Mouse (Mus musculus): Measurements from ENCODE around the gene Glrb. TPM values are rescaled to one million over a fixed set of nuclear protein-coding genes. Genes with fewer than 3 reads are reported as not detected.
A peak's percentile ranks its signal among the peaks of the same experiment; 100 is the strongest.

Glrb gene
- polyA plus RNA-seq, 1 experiment, result 278 TPM

DNA sequence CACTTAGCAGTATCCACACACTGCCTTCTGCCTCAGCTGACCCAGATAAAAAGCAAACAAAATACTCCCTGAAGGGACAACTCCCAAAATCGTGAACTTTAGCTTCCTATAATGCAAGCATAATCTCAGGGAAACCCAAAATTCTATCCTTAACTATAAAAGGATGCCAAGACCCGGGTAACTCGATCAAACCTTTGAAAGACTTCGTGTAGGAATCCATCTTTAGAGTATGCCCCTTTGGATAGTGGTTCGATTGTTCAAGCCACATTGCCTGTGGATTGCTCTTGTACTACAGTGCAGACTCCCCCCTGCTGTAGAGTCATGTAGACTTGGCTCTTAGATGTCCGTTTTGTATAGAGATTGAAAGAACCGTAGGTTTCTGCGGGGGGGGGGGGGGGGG, 110.2 kb downstream of the Glrb start:
- Histone ChIP-seq H3K27ac (ENCODE audit: insufficient read depth, low read depth, low read length) (peak overlapping the region; percentile 96), H3K4me1 (ENCODE audit: control insufficient read depth, insufficient read depth, low read length) (no peaks in the 10 kb centered on the region), H3K4me3 (ENCODE audit: insufficient read depth, low read depth, low read length) (peak overlapping the region; percentile 64)
- TF ChIP-seq CTCF (IDR thresholded peaks at IDR 0.05; ENCODE audit: insufficient read depth, low read depth, low read length) (no peak), POLR2A (IDR thresholded peaks at IDR 0.05; ENCODE audit: insufficient read depth, low read depth, low read length) (no peak)
- 19% methylated on average over 8 of the region's 8 CpGs for WGBS

DNA sequence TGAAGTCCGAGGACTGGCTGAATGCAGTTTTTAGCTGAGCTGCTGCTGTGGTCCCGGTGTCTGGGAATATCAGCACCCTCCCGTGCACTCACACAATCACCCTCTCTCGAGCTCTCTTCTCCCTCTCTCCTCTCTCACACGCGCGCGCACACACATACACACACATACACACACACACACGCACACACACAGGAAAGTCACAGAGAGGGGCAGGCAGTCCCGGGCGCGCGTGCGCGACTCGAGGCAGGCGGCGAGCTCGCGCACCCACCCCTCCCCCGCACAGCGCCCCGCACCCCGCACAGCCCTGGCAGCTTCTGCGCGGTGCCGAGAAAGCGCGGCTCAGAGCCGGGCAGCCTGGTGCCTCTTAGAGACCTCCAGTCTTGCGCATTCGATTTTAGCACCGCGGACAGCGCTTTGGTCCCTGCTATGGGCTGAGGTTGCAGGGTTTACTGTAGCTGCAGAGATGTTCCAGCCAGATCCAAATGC, 110.8 kb downstream of the Glrb start, which contains the start of gene Gria2:
TSS of gene Gria2 (minus strand) at position 240 of the 486 bp plus-strand sequence.
- Histone ChIP-seq H3K4me1 (ENCODE audit: control insufficient read depth, insufficient read depth, low read length) (no peaks in the 10 kb centered on the region), H3K27ac (ENCODE audit: insufficient read depth, low read depth, low read length) (peak within 1 kb of the TSS; percentile 97), H3K4me3 (ENCODE audit: insufficient read depth, low read depth, low read length) (peak within 1 kb of the TSS; percentile 77)
- WGBS, result under 1% methylated on average over 35 of the region's 35 CpGs
- TF ChIP-seq CTCF (IDR thresholded peaks at IDR 0.05; ENCODE audit: insufficient read depth, low read depth, low read length) (no peak), POLR2A (IDR thresholded peaks at IDR 0.05; ENCODE audit: insufficient read depth, low read depth, low read length) (peak; percentile 74)

DNA sequence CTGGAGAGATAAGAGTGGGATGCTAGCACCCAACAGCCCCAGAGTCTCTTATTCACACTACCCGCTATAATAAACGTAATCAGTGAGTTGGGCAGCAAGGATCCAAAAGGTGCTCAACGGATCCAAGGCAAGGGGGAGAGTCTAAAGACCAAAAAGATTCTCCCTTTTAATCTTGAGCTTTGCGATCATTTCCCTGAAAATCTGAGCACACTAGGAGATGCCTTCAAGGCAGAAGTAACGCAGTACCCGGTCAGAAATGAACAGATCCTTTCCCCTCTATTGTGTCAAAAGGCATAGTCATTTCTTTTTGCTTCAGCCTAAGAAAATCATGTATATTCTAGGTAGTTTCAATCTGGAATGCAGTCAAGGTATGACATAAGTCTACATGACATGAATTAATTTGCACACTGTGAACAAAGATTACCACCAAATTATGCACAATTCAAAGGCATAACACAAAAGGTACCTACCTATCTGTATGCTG, 111.6 kb downstream of the Glrb start:
- H3K4me1 ChIP-seq (ENCODE audit: control insufficient read depth, insufficient read depth, low read length), result no peaks in the 10 kb centered on the region
- 4% methylated on average over 6 of the region's 6 CpGs for WGBS
- peak overlapping the region; percentile 77 for H3K4me3 ChIP-seq (ENCODE audit: insufficient read depth, low read depth, low read length)
- peak overlapping the region; percentile 97 for H3K27ac ChIP-seq (ENCODE audit: insufficient read depth, low read depth, low read length)
- TF ChIP-seq CTCF (IDR thresholded peaks at IDR 0.05; ENCODE audit: insufficient read depth, low read depth, low read length) (no peak), POLR2A (IDR thresholded peaks at IDR 0.05; ENCODE audit: insufficient read depth, low read depth, low read length) (no peak)

DNA sequence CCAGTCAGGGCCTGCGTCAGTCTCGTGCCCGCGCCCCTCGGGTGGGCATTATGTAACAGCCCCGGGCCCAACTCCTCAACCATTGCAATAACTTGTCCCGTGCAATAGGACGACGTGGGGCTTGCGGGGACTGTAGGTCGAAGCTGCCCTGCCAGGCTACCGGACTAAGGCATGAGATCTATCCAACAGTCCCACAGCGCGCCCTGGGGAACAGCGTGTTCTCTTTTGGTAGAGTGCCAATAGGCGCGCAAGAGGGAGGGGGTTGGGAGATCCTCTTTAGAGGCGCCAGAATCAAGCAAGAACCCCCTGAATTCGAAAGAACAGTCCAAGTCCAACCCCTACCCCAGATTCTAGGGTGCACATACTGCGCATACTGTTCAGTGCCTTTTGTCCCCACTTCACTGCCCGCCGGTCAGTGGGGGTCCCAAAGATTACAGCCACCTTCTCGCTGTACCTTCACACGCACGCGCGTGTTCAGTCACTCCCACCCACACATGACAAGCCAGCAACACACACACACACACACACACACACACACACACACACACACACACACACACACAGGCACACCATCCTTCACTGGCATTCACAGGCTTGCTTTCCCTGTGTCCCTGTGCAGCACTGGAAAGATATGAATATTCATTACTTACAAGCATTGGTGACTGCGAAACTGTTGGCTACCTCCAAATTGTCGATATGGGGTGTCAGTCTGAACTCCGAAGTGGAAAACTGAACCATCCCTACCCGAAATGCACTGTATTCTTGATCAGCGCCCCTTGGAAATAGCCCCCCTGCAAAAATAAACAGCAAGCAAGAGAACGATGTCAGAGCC, 112.2 kb downstream of the Glrb start:
- WGBS, result 2% methylated on average over 33 of the region's 33 CpGs
- H3K4me3 ChIP-seq (ENCODE audit: insufficient read depth, low read depth, low read length), result peak overlapping the region; percentile 77
- no peak for TF ChIP-seq POLR2A (IDR thresholded peaks at IDR 0.05; ENCODE audit: insufficient read depth, low read depth, low read length)
- TF ChIP-seq CTCF (IDR thresholded peaks at IDR 0.05; ENCODE audit: insufficient read depth, low read depth, low read length), result no peak
- peak overlapping the region; percentile 90 for H3K27ac ChIP-seq (ENCODE audit: insufficient read depth, low read depth, low read length)
- no peaks in the 10 kb centered on the region for H3K4me1 ChIP-seq (ENCODE audit: control insufficient read depth, insufficient read depth, low read length)

DNA sequence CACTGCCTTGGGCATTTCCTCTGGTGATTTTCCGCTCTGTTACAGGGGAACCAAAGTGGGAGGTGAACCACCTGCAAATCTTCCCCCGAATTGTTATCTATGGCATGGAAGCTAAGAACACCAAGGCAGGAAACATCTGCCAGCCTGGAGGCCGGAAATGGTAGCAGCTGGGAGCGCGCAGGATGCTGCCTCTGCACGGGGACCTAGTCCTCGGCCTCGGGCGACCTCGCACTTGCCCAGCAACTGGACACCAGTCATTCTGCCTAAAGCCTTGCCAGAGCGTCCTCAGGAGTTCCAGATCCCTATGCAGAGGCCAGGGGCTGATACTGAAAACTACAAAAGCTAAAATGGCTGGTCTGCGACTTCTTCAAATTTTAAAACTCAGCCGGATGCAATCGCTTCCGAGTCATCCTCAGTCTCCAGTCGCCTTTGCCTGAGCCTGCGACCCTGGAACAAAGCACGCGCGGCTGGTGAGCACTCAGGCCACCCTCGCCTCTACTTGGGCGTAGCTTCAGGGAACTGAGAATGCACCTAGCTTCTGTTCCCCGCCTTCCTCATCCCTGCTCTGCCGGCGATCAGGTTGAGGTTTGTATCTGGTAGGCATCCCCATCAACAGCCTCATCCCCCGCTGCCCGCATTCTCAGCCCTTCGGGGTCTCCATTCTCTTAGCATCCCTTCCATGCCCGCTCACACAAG, 113.0 kb downstream of the Glrb start:
- no peak for TF ChIP-seq CTCF (IDR thresholded peaks at IDR 0.05; ENCODE audit: insufficient read depth, low read depth, low read length)
- TF ChIP-seq POLR2A (IDR thresholded peaks at IDR 0.05; ENCODE audit: insufficient read depth, low read depth, low read length), result no peak
- under 1% methylated on average over 29 of the region's 29 CpGs for WGBS

DNA sequence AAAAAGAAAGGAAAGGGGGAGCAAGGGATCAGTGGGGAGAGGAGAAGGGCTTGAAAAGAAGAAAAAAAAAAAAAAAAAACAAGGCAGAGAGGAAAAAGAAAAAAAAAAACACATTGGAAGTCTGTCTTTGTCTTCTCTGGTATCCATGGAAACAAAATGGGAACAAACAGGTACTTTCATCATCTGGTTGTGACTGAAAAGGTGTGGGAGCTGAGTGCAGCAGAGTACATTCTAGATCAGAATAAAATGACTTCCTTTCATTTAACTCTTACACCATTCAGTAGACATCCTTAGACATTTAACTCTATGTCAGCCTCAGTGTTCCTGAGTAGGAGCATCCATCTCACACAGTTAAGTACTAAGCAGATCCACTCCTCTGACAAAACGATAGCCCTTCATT, 115.5 kb downstream of the Glrb start:
- H3K27ac ChIP-seq (ENCODE audit: insufficient read depth, low read depth, low read length), result no peak overlapping the region
- TF ChIP-seq POLR2A (IDR thresholded peaks at IDR 0.05; ENCODE audit: insufficient read depth, low read depth, low read length), result no peak
- TF ChIP-seq CTCF (IDR thresholded peaks at IDR 0.05; ENCODE audit: insufficient read depth, low read depth, low read length), result no peak
- 18% methylated on average over 1 of the region's 1 CpGs for WGBS
- no peak overlapping the region for H3K4me3 ChIP-seq (ENCODE audit: insufficient read depth, low read depth, low read length)
- no peaks in the 10 kb centered on the region for H3K4me1 ChIP-seq (ENCODE audit: control insufficient read depth, insufficient read depth, low read length)

More for the DNA sequence above, 113.0 kb downstream of the Glrb start:
- peak overlapping the region; percentile 77 for H3K4me3 ChIP-seq (ENCODE audit: insufficient read depth, low read depth, low read length)
- no peaks in the 10 kb centered on the region for H3K4me1 ChIP-seq (ENCODE audit: control insufficient read depth, insufficient read depth, low read length)
- H3K27ac ChIP-seq (ENCODE audit: insufficient read depth, low read depth, low read length), result peak overlapping the region; percentile 90

DNA sequence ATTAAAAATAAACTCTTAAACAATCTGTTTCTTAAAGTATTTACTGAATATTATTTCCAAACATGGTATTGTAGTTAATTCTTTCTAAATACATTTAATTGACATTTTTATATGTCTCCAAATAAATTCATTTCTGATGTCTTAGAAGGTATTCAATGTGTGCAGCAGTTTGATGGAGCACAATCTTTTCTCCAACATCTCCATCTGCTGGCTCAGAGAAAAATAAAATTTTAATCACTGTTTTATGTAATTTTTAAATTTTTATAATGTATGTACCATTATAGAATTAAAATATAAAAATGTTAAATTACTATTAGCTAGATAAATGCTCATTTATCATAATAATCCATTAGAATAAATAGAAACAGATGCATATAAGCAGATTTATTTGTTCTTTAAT, 116.7 kb downstream of the Glrb start:
- no peaks in the 10 kb centered on the region for H3K4me1 ChIP-seq (ENCODE audit: control insufficient read depth, insufficient read depth, low read length)
- no peak overlapping the region for H3K27ac ChIP-seq (ENCODE audit: insufficient read depth, low read depth, low read length)
- no peak overlapping the region for H3K4me3 ChIP-seq (ENCODE audit: insufficient read depth, low read depth, low read length)
- no peak for TF ChIP-seq POLR2A (IDR thresholded peaks at IDR 0.05; ENCODE audit: insufficient read depth, low read depth, low read length)
- no peak for TF ChIP-seq CTCF (IDR thresholded peaks at IDR 0.05; ENCODE audit: insufficient read depth, low read depth, low read length)

DNA sequence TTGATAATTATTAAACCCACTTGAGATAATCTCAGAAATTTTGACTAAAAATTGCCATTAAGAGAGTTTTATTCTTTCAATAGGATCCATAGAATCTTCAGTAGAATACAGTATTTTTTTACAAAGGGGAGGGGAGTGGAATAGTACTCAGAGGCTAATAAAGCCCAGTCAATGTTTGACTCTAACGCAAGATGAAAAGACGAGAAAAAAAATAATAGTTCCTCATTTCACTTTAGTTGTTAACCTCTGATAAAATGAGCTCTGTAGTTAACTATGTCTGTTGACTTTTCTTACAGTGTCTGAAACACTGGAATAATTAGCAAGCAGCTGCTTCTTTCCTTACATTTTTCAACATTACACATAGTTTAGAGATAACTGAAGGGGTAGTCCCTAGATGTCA, 118.2 kb downstream of the Glrb start:
- Histone ChIP-seq H3K4me1 (ENCODE audit: control insufficient read depth, insufficient read depth, low read length) (no peaks in the 10 kb centered on the region), H3K27ac (ENCODE audit: insufficient read depth, low read depth, low read length) (no peak overlapping the region), H3K4me3 (ENCODE audit: insufficient read depth, low read depth, low read length) (no peak overlapping the region)
- WGBS, result 47% methylated on average over 2 of the region's 2 CpGs
- TF ChIP-seq POLR2A (IDR thresholded peaks at IDR 0.05; ENCODE audit: insufficient read depth, low read depth, low read length) (no peak), CTCF (IDR thresholded peaks at IDR 0.05; ENCODE audit: insufficient read depth, low read depth, low read length) (no peak)

Other genes with a start within 250 kb of the Glrb start
- gene Gria2, start 110.8 kb downstream of the Glrb start, polyA plus RNA-seq (2012; ENCODE audit: insufficient read depth, insufficient read length, low replicate concordance, missing spikeins), result 211 and 295 TPM in 2 replicates
- gene Pdgfc, start 122.8 kb upstream of the Glrb start, polyA plus RNA-seq (2012; ENCODE audit: insufficient read depth, insufficient read length, low replicate concordance, missing spikeins), result not detected in 2 replicates